Mouse (Mus musculus): ENCODE measurements around the gene Dnajc22. TPM values are rescaled to one million over a fixed set of nuclear protein-coding genes. Genes with fewer than 3 reads are reported as not detected.

The Dnajc22 gene
- 39.0 and 41.7 TPM in 2 replicates for polyA plus RNA-seq (2012; rRNA removed; ENCODE audit: low replicate concordance)

GRCm38 (mm10) chr15:99092870-99093269, at the start of gene Dnajc22:
TSS of gene Dnajc22 (plus strand) at chr15:99093170.

GRCm38 (mm10) chr15:99055040-99055439, 37.9 kb upstream of the Dnajc22 start, which contains the start of gene Prph:
TSS of gene Prph (plus strand) at chr15:99055174.

GRCm38 (mm10) chr15:99074019-99074599, 18.9 kb upstream of the Dnajc22 start, which contains the start of gene Troap:
TSS of gene Troap (plus strand) at chr15:99074575.

DNA sequence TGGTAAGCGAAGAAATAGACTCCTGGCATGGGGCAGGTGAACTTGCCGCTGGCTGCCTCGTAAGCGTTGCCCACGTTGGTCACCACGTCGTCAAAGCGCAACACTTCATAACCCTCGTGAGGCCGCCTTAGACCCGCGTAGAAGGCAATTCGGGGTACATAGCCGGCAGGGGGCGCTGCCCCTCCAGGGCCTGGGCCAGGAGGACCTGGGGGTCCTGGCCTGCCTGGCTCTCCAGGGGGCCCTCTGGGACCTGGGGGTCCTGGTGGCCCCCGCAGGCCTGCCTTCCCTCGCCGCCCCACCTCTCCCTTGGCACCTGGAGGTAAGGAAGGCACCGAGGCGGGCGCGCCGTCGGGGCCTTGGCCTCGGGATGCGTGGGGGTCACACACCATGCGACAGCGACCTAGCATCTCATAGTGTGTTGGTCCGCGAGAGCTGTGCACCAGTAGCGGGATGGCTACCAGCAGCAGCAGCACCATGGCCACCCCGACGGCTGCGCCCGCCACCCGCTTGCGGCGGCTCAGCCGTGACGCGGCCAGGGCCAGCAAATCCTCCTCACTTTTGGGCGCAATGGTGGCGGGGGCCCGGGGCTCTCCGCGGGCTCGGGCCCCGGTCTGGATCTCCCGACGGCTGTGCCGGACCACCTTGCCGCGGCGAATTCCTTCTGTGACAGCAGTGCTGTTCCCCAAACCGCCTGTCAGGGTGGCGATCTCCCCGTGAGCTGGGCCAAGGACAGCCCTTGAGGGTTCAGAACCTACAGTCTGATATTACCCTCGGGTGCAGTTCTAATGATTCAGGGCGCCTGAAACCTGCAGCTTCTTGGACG, 5.5 kb upstream of the Dnajc22 start, which contains the start of gene C1ql4:
C1ql4 (minus strand) TSS at position 565 of the 823 bp plus-strand sequence.

DNA sequence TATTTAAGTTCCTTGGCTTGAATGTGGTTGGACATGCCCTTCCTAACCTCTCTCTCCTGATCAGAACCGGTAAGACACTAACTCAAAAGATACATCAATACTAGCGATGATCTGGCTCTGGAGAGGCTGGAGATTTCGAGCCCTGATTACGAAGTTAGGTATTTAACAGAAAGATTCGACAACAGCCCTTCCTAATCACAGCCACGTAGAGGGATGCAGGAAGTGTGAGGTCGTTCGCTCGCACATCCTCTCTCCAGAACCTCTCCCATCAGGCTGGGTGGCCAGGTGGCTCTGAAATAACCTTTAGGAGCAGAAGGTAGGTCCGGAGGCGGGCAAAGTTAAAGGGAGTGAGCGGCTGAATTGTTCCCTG, 32.7 kb downstream of the Dnajc22 start, which contains the start of gene Spats2:
Spats2 (plus strand) TSS at position 206 of the 370 bp plus-strand sequence.

Other genes starting within 250 kb of the Dnajc22 start
- gene Kmt2d, start 222.0 kb upstream of the Dnajc22 start, polyA plus RNA-seq (2012; rRNA removed; ENCODE audit: low replicate concordance): 18.7 and 19.0 TPM in 2 replicates
- gene Rhebl1, start 198.6 kb upstream of the Dnajc22 start, polyA plus RNA-seq (2012; rRNA removed; ENCODE audit: low replicate concordance): 8.3 and 16.5 TPM in 2 replicates
- 0.38 and 0.48 TPM in 2 replicates for gene Dhh, start 194.6 kb upstream of the Dnajc22 start, polyA plus RNA-seq (2012; rRNA removed; ENCODE audit: low replicate concordance)
- gene Lmbr1l, start 174.9 kb upstream of the Dnajc22 start, polyA plus RNA-seq (2012; rRNA removed; ENCODE audit: low replicate concordance): 90.8 and 281 TPM in 2 replicates
- 358 and 428 TPM in 2 replicates for gene Tuba1b, start 158.6 kb upstream of the Dnajc22 start, polyA plus RNA-seq (2012; rRNA removed; ENCODE audit: low replicate concordance)
- 33.8 and 39.7 TPM in 2 replicates for gene Gm49450, start 139.6 kb upstream of the Dnajc22 start, polyA plus RNA-seq (2012; rRNA removed; ENCODE audit: low replicate concordance)
- 74.1 and 81.7 TPM in 2 replicates for gene Tuba1a, start 139.5 kb upstream of the Dnajc22 start, polyA plus RNA-seq (2012; rRNA removed; ENCODE audit: low replicate concordance)
- 246 and 414 TPM in 2 replicates for gene Tuba1c, start 63.3 kb upstream of the Dnajc22 start, polyA plus RNA-seq (2012; rRNA removed; ENCODE audit: low replicate concordance)
- 7.2 and 7.3 TPM in 2 replicates for gene Prph, start 38.0 kb upstream of the Dnajc22 start, polyA plus RNA-seq (2012; rRNA removed; ENCODE audit: low replicate concordance)
- 9.2 and 15.0 TPM in 2 replicates for gene Troap, start 18.6 kb upstream of the Dnajc22 start, polyA plus RNA-seq (2012; rRNA removed; ENCODE audit: low replicate concordance)
- gene C1ql4, start 5.4 kb upstream of the Dnajc22 start, polyA plus RNA-seq (2012; rRNA removed; ENCODE audit: low replicate concordance): not detected in 2 replicates
- gene Spats2, start 32.7 kb downstream of the Dnajc22 start, polyA plus RNA-seq (2012; rRNA removed; ENCODE audit: low replicate concordance): 2.8 and 3.3 TPM in 2 replicates
- gene Kcnh3, start 131.7 kb downstream of the Dnajc22 start, polyA plus RNA-seq (2012; rRNA removed; ENCODE audit: low replicate concordance): 1.6 and 2.1 TPM in 2 replicates
- gene Mcrs1, start 158.8 kb downstream of the Dnajc22 start, polyA plus RNA-seq (2012; rRNA removed; ENCODE audit: low replicate concordance): 68.4 and 84.4 TPM in 2 replicates
- 17.7 and 23.6 TPM in 2 replicates for gene Prpf40b, start 201.9 kb downstream of the Dnajc22 start, polyA plus RNA-seq (2012; rRNA removed; ENCODE audit: low replicate concordance)
- gene Fam186b, start 202.7 kb downstream of the Dnajc22 start, polyA plus RNA-seq (2012; rRNA removed; ENCODE audit: low replicate concordance): not detected in 2 replicates

All from duodenum, adult 2 months (tissue).